Mouse (Mus musculus) limb, embryonic 13.5 days (tissue): ENCODE results near the gene Gcnt7. TPM values are rescaled to one million over a fixed set of nuclear protein-coding genes. Genes with fewer than 3 reads are reported as not detected.

Experiments
- ATAC-seq: fragments of 200-750 bp; cut with Nextera tagmentation; 2 replicates; pipeline ENCODE4 v1.8.0; 2017; ENCODE audit warnings: low read depth, moderate number of reproducible peaks, moderate TSS enrichment; ENCODE audit not compliant: low FRiP score
- H3K27ac ChIP-seq: fragments of 300-500 bp; sonication (generic); 2 replicates; pipeline ENCODE4 v1.5.1; 2015; ENCODE audit warnings: inconsistent platforms, mild to moderate bottlenecking, moderate library complexity
- H3K27me3 ChIP-seq: fragments of 300-500 bp; sonication (generic); 2 replicates; pipeline ENCODE4 v1.6.1; 2015; ENCODE audit warnings: mild to moderate bottlenecking, inconsistent platforms
- H3K36me3 ChIP-seq: fragments of 300-500 bp; sonication (generic); 2 replicates; pipeline ENCODE4 v1.6.1; 2015; ENCODE audit warnings: inconsistent platforms, mild to moderate bottlenecking, moderate library complexity
- H3K4me1 ChIP-seq: fragments of 300-500 bp; sonication (generic); 2 replicates; pipeline ENCODE4 v1.6.1; 2015; ENCODE audit warnings: inconsistent platforms
- H3K4me2 ChIP-seq: fragments of 300-500 bp; sonication (generic); replicated peaks from 2 replicates; pipeline ENCODE4 v1.6.1; 2015; ENCODE audit warnings: inconsistent platforms, mild to moderate bottlenecking, moderate library complexity
- H3K4me3 ChIP-seq: fragments of 300-500 bp; sonication (generic); 2 replicates; pipeline ENCODE4 v1.5.1; 2015; ENCODE audit warnings: moderate library complexity, mild to moderate bottlenecking, inconsistent platforms
- H3K9ac ChIP-seq: fragments of 300-500 bp; sonication (generic); 2 replicates; pipeline ENCODE4 v1.6.1; 2015; ENCODE audit warnings: mild to moderate bottlenecking, inconsistent platforms
- H3K9me3 ChIP-seq: fragments of 300-500 bp; sonication (generic); 2 replicates; pipeline ENCODE4 v1.6.1; 2016; ENCODE audit warnings: inconsistent platforms
- WGBS: fragments of 180-500 bp; shearing (Covaris S2); methylation state at CpG from one replicate; pipeline ENCODE4 v1.1.7; 2015; 5-methylcytosine and 5-hydroxymethylcytosine counted together
- polyA plus RNA-seq: library from polyadenylated mRNA; unstranded; fragments of >200 nt; fragmentation: Nextera tagmentation; extraction: Ambion mirVana; gene quantifications from 2 replicates; pipeline ENCODE4 v1.2.1, GENCODE M21; 2015

The Gcnt7 gene
- polyA plus RNA-seq, 1 experiment from 2014 or later: 2.2 TPM

GRCm38 (mm10) chr2:172477860-172478259 is 19.5 kb upstream of the Gcnt7 start:
- Histone ChIP-seq H3K4me3 (no peak overlapping the region), H3K9me3 (no peaks in the 10 kb centered on the region), H3K9ac (no peak overlapping the region), H3K4me2 (no peak overlapping the region), H3K27me3 (peaks cover 7% of the 10 kb centered on the region; the same call in 1 of the 2 replicates), H3K27ac (no peak overlapping the region), H3K36me3 (no peaks in the 10 kb centered on the region), H3K4me1 (peaks cover 10% of the 10 kb centered on the region)
- WGBS: 5% methylated on average over 2 of the region's 2 CpGs
- no peak for ATAC-seq

- Histone ChIP-seq H3K9ac (no peak overlapping the region), H3K36me3 (no peaks in the 10 kb centered on the region), H3K27me3 (peaks cover 7% of the 10 kb centered on the region; the same call in 1 of the 2 replicates), H3K4me3 (no peak overlapping the region), H3K9me3 (no peaks in the 10 kb centered on the region), H3K4me2 (no peak overlapping the region), H3K4me1 (peaks cover 12% of the 10 kb centered on the region), H3K27ac (no peak overlapping the region)
- WGBS: 45% methylated on average over 3 of the region's 3 CpGs
- ATAC-seq: no peak
These were observed 19.0 kb upstream of the Gcnt7 start for GRCm38 (mm10) chr2:172477350-172477749.

DNA sequence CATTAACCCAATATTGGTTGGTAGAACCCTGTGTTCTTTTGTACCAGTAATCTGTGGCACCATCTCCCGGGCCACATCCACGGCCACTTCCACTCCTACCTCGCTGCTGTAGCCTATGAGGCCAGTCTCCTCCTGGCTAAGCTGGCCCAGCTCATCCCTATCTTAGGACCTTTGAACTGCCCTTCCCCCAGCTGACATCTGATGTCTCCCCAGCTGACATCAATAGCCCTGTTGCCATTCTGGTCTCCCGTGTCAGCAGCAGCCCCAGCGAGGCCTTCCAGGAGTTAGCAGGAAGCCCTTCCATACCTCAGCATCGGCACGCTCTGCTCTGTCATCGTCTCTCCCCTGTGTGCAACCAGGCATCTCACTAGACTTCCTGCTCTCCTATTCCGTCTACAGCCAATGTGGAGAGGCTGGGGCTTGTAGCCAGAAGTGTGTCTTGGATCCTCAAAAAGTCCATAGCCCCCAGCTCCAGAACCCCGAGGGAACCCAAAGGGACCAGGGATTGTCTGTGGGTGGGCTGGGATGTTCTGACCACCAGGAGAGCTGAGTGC is 18.4 kb upstream of the Gcnt7 start:
- Histone ChIP-seq H3K9ac (no peak overlapping the region), H3K4me1 (peaks cover 12% of the 10 kb centered on the region), H3K27me3 (peaks cover 7% of the 10 kb centered on the region; the same call in 1 of the 2 replicates), H3K4me2 (no peak overlapping the region), H3K36me3 (no peaks in the 10 kb centered on the region), H3K9me3 (no peaks in the 10 kb centered on the region), H3K27ac (no peak overlapping the region), H3K4me3 (no peak overlapping the region)
- no peak for ATAC-seq
- 31% methylated on average over 10 of the region's 10 CpGs for WGBS

DNA sequence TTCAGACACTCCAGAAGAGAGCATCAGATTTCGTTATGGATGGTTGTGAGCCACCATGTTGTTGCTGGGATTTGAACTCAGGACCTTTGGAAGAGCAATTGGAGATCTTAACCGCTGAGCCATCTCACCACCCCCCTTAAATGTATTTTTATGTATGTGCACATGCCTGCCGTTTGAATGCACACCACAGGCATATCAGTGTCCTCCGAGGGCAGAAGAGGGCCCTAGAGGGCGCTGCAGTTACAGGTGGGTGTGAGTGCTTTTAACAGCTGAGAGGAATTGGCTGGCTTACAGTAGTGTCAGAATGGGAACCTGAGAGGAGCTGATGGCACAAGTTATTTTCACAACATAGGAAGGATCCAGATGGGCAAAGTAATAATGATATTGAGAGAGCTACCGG is 16.6 kb upstream of the Gcnt7 start:
- Histone ChIP-seq H3K9me3 (no peaks in the 10 kb centered on the region), H3K36me3 (peaks cover 2% of the 10 kb centered on the region; the same call in 1 of the 2 replicates), H3K27me3 (peaks cover 7% of the 10 kb centered on the region; the same call in 1 of the 2 replicates), H3K4me3 (no peak overlapping the region), H3K9ac (no peak overlapping the region), H3K4me2 (no peak overlapping the region), H3K27ac (no peak overlapping the region), H3K4me1 (peaks cover 12% of the 10 kb centered on the region)
- WGBS: 28% methylated on average over 6 of the region's 6 CpGs
- no peak for ATAC-seq

GRCm38 (mm10) chr2:172473591-172473990 is 15.2 kb upstream of the Gcnt7 start:
- Histone ChIP-seq H3K4me1 (peaks cover 12% of the 10 kb centered on the region), H3K27ac (no peak overlapping the region), H3K9me3 (no peaks in the 10 kb centered on the region), H3K27me3 (peaks cover 7% of the 10 kb centered on the region; the same call in 1 of the 2 replicates), H3K4me3 (no peak overlapping the region), H3K36me3 (peaks cover 15% of the 10 kb centered on the region), H3K9ac (0 out of 2 replicates have a peak overlapping the region, but pooled peaks have one; percentile 31), H3K4me2 (no peak overlapping the region)
- no peak for ATAC-seq
- WGBS: 42% methylated on average over 8 of the region's 8 CpGs

GRCm38 (mm10) chr2:172472318-172472717 is 13.9 kb upstream of the Gcnt7 start, which contains the start of gene Fam209:
TSS of gene Fam209 (plus strand) at chr2:172472520.
- WGBS: 87% methylated on average over 11 of the region's 11 CpGs
- no peak for ATAC-seq
- Histone ChIP-seq H3K36me3 (peaks cover 28% of the 10 kb centered on the region), H3K27me3 (peaks cover 7% of the 10 kb centered on the region; the same call in 1 of the 2 replicates), H3K4me3 (no peak within 1 kb of the TSS), H3K9ac (0 out of 2 replicates have a peak within 1 kb of the TSS, but pooled peaks have one; percentile 31), H3K4me2 (no peak within 1 kb of the TSS), H3K4me1 (peaks cover 12% of the 10 kb centered on the region), H3K27ac (no peak within 1 kb of the TSS), H3K9me3 (no peaks in the 10 kb centered on the region)

DNA sequence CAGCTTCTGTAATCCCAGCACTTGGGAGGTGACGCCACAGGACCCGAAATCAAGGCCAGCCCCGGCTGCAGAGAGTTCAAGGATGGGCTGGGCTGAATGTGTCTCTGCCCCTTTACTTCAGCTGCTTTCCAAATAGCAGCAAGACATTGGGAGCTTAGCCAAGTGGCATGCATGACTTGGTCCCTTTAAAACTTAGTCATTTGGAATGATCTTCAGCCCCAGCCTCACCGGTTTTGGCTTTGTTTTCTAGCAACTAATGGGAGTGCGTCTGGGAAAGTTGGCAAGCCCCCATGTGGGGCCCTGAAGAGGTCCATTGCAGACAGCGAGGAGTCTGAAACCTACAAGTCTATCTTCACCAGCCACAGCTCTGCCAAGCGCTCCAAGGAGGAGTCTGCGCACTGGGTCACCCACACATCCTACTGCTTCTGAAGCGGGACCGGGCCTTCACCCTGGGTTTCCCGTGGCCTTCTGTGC is 10.0 kb upstream of the Gcnt7 start:
- Histone ChIP-seq H3K9ac (no peak overlapping the region), H3K4me1 (peaks cover 6% of the 10 kb centered on the region), H3K27ac (no peak overlapping the region), H3K4me3 (no peak overlapping the region), H3K4me2 (no peak overlapping the region), H3K27me3 (no peaks in the 10 kb centered on the region), H3K36me3 (peaks cover 67% of the 10 kb centered on the region), H3K9me3 (no peaks in the 10 kb centered on the region)
- WGBS: 89% methylated on average over 11 of the region's 11 CpGs
- no peak for ATAC-seq

DNA sequence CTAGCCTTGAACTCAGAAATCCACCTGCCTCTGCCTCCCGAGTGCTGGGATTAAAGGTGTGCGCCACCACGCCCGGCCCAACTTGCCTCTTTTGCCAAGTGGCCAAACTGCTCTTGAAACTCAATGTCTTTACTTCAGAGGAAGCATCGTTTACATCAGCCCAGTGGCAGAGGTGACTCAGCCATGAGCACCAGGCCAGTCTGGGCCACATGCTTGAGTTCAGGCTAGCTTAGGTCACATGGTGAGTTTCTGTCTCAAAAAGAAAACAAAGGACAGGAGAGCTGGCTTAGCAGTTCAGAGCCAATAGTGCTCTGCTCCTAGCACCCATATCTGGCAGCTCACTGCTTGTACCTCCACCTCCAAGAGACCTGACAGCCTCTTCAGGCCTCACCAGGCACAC is 8.8 kb upstream of the Gcnt7 start:
- WGBS: 90% methylated on average over 5 of the region's 5 CpGs
- ATAC-seq: no peak
- Histone ChIP-seq H3K9me3 (no peaks in the 10 kb centered on the region), H3K4me3 (no peak overlapping the region), H3K27me3 (no peaks in the 10 kb centered on the region), H3K27ac (no peak overlapping the region), H3K9ac (no peak overlapping the region), H3K4me2 (no peak overlapping the region), H3K36me3 (peaks cover 79% of the 10 kb centered on the region), H3K4me1 (no peaks in the 10 kb centered on the region)

DNA sequence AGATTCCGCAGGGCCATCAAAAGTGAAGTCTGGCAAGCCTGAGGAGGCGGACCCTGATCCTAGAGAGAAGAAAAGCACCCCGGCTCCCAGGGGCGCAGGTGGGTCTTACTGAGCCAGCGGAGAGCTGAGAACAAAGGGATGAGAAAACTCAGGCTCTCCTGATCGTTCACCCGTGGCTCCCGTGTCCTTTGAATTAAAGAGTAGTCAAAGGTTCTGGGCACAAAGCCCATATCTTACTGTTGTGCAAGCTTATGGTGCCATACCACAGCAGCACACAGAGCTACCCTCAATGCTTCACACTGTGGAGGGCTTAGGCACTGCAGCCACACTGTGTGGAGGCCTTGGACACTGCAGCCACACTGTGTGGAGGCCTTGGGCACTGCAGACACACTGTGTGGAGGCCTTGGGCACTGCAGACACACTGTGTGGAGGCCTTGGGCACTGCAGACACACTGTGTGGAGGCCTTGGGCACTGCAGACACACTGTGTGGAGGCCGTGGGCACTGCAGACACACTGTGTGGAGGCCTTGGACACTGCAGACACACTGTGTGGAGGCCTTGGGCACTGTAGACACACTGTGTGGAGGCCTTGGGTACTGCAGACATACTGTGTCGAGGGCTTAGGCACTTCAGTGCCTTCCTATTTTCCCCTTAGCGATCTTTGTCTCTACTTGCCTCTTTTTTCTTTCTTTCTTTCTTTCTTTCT is 8.2 kb upstream of the Gcnt7 start:
- no peak for ATAC-seq
- Histone ChIP-seq H3K9ac (no peak overlapping the region), H3K4me1 (no peaks in the 10 kb centered on the region), H3K36me3 (peaks cover 85% of the 10 kb centered on the region), H3K4me3 (no peak overlapping the region), H3K27ac (no peak overlapping the region), H3K4me2 (no peak overlapping the region), H3K27me3 (no peaks in the 10 kb centered on the region), H3K9me3 (no peaks in the 10 kb centered on the region)
- 92% methylated on average over 11 of the region's 11 CpGs for WGBS

- WGBS: 85% methylated on average over 4 of the region's 4 CpGs
- no peak for ATAC-seq
- H3K4me3 ChIP-seq: no peak overlapping the region
- H3K4me1 ChIP-seq: no peaks in the 10 kb centered on the region
- H3K9me3 ChIP-seq: no peaks in the 10 kb centered on the region
- peaks cover 76% of the 10 kb centered on the region for H3K36me3 ChIP-seq
- H3K27me3 ChIP-seq: no peaks in the 10 kb centered on the region
- H3K9ac ChIP-seq: no peak overlapping the region
- no peak overlapping the region for H3K27ac ChIP-seq
- no peak overlapping the region for H3K4me2 ChIP-seq
These were observed 4.4 kb upstream of the Gcnt7 start for GRCm38 (mm10) chr2:172462813-172463212.

DNA sequence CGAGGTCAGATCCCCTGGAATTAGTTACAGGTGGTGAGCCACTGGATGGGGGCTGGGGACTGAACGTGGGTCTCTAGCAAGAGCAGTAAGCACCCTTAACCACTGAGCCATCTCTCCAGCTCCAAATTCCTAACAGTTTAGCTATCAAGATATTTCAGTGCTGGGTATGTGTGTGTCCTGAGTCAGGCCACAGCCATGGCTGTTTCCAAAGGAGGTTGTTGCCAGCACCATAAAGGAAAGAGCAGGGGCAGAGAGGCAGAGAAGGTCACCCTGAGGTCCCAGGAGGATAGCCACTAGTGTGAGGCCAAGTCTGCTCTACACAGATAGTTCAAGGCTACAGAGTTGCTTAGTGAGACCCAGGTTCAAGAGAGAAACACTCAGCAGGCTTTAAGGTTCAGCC is 2.3 kb upstream of the Gcnt7 start:
- Histone ChIP-seq H3K4me2 (no peak overlapping the region), H3K9me3 (no peaks in the 10 kb centered on the region), H3K27ac (no peak overlapping the region), H3K36me3 (peaks cover 64% of the 10 kb centered on the region), H3K27me3 (no peaks in the 10 kb centered on the region), H3K4me1 (no peaks in the 10 kb centered on the region), H3K9ac (no peak overlapping the region), H3K4me3 (no peak overlapping the region)
- ATAC-seq: no peak
- WGBS: 45% methylated on average over 2 of the region's 2 CpGs

GRCm38 (mm10) chr2:172452458-172452857 is 5.9 kb downstream of the Gcnt7 start:
- no peaks in the 10 kb centered on the region for H3K9me3 ChIP-seq
- H3K36me3 ChIP-seq: peaks cover 79% of the 10 kb centered on the region
- H3K4me2 ChIP-seq: no peak overlapping the region
- 93% methylated on average over 10 of the region's 10 CpGs for WGBS
- no peaks in the 10 kb centered on the region for H3K27me3 ChIP-seq
- no peak overlapping the region for H3K4me3 ChIP-seq
- no peak for ATAC-seq
- H3K27ac ChIP-seq: no peak overlapping the region
- no peak overlapping the region for H3K9ac ChIP-seq
- no peaks in the 10 kb centered on the region for H3K4me1 ChIP-seq
